Mouse (Mus musculus) regulatory T cell (primary cell): Measurements from ENCODE around the gene Abcc12.

Experiments used
- in situ Hi-C: fragments of 300-600 bp; cut with MboI, MseI; formaldehyde crosslinking; loops from one replicate; pipeline ENCODE4 v1.15.1; 2025; ENCODE audit warnings: high pct_unique_total_duplicates

Abcc12 gene

GRCm38 (mm10) chr8:86580458-86580857 is at the start of gene Abcc12:
Abcc12 (minus strand) TSS chr8:86580686.
- in situ Hi-C loops = loop anchor here (5.0 kb wide), 1 partner anchor 893 kb away; no protein-coding TSS in a partner anchor

- in situ Hi-C loops = no loop called here
Observed at GRCm38 (mm10) chr8:86630212-86630611, 49.7 kb upstream of the Abcc12 start.

GRCm38 (mm10) chr8:86624915-86625314 is 44.4 kb upstream of the Abcc12 start:
- in situ Hi-C loops = loop anchor here (10.0 kb wide), 1 partner anchor 80 kb away; no protein-coding TSS in a partner anchor

GRCm38 (mm10) chr8:86623911-86624731 is 43.6 kb upstream of the Abcc12 start, which contains the start of gene Lonp2:
Lonp2 (plus strand) TSS chr8:86624043.
- in situ Hi-C loops = loop anchor here (10.0 kb wide), 1 partner anchor 81 kb away; no protein-coding TSS in a partner anchor

DNA sequence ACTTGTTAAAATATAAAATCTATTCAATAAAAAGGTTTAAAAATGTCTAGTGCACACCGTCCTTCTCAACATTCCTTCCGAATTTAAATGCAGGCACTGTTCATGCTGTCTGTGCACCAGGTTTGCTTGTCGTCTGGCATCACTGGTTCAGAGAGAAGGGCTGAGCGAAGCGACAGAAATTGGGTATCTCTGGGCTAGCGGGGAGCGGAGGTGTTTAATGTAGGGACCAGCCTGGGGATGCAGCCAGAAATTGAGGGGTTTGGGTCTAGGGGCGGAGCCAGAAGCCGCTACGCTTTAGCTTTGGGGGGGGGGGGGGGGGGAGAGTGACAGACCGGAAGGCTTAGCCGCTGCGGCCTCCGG is 43.0 kb upstream of the Abcc12 start:
- in situ Hi-C loops = loop anchor here (10.0 kb wide), 1 partner anchor 81 kb away; no protein-coding TSS in a partner anchor

GRCm38 (mm10) chr8:86617759-86618387 is 37.4 kb upstream of the Abcc12 start:
- in situ Hi-C loops = no loop called here

DNA sequence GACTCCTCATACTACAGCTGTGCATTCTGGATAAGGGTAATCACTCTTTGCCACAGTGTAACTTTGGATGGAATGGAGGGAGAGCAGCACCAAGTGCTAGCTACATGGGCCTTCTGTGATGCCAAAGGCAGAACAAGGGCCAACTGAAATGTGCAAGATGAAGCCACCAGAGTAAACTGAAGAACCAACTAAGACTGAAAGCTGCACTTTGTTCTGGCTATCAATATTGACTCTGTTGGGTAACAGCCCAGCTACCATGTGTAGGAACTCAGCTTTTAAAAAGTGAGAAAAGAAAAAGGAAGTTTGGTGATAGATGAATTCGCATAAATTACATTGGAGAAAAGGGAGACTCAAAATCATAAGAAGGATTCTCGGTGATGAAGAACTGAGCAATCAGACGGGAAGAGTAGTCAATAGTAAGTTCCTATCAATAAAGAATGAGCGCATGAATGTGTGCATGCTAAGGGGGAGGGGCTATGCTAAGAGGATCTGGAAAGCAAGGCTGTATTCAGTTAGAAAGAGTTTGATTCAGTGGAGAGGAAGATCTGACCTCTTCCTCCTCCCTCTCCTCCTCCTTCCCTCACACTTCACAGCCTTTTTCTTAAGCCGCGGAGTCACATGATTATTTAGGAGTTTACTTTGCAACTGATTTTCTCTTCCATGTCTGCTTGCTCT is 34.7 kb upstream of the Abcc12 start:
- in situ Hi-C loops = no loop called here

DNA sequence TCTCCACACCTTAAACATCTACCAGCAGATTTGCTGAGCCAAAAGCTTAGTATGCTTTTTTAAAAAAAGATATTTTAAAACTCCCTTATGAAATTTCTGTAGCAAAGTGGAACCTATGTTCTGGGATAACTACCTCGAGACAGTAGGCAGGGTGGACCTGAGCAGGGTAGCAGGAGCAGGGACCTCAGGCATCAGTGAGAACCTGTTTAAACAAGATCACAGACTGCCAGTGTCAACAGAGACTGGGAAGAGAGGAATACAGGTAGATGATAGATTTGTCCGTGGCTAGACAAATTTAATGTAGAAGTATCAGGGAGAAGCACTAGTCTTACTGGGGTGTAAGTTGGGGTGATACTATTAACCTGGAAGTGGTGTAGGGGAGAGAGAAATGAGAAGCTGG is 33.3 kb upstream of the Abcc12 start:
- in situ Hi-C loops = no loop called here

GRCm38 (mm10) chr8:86604676-86605075 is 24.2 kb upstream of the Abcc12 start:
- in situ Hi-C loops = no loop called here

DNA sequence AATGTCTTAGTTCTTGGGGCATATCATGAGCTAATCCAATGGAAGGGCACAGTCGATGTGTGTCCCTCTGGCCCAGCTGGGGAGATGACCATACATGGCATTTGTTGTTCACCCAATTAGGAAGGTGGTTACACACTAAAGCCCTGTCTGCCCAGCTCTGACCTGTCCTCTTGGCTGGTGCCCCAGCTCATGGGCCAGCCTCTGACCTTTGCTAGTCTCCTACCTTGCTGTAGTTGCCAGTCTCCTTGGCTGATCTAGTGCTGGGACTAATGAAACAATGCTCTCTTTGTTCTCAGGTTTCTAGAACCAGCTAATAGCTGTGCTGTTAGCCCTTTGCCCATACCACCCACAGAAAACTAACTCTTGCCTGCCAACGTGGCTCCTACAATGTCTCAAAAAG is 22.7 kb upstream of the Abcc12 start:
- in situ Hi-C loops = no loop called here

GRCm38 (mm10) chr8:86600311-86600710 is 19.8 kb upstream of the Abcc12 start:
- in situ Hi-C loops = no loop called here

DNA sequence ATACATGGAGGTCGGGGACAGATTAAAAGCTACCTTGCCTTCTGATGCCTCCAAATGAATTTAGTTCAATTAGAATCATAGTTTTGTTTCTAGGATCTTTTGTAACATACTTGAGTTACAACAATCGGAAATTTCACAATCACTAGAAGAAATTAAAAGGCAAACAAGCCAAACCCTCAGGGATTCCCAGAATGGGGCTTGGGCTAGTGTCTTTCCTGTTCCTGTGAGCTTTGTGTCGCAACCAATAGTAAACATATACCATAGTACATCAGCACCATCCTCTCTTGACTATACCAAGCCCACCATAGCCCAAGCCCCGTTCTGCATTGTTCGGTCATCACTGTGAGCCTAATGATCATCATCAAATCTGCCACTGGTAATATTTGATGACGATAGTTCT is 18.8 kb upstream of the Abcc12 start:
- in situ Hi-C loops = no loop called here

DNA sequence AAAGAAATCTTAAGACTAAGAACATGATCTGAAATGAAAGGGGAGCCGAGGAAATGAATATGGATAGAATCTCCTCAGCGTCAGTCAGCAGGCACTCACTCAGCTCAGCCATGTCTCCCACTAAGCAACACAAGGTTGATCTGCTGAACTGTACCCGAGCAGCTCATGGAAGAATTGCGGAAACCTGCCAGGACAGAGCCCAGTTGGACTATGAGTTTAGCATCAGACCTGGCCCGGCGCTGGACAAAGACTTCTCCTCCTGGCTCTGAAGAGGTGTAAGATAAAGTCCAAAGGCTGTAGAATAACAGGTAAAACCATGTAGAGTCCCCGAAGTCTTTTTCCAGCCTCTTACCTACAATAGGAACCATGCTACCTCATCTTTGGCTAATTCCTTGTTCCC is 17.2 kb upstream of the Abcc12 start:
- in situ Hi-C loops = no loop called here

GRCm38 (mm10) chr8:86595671-86596070 is 15.2 kb upstream of the Abcc12 start:
- in situ Hi-C loops = no loop called here

DNA sequence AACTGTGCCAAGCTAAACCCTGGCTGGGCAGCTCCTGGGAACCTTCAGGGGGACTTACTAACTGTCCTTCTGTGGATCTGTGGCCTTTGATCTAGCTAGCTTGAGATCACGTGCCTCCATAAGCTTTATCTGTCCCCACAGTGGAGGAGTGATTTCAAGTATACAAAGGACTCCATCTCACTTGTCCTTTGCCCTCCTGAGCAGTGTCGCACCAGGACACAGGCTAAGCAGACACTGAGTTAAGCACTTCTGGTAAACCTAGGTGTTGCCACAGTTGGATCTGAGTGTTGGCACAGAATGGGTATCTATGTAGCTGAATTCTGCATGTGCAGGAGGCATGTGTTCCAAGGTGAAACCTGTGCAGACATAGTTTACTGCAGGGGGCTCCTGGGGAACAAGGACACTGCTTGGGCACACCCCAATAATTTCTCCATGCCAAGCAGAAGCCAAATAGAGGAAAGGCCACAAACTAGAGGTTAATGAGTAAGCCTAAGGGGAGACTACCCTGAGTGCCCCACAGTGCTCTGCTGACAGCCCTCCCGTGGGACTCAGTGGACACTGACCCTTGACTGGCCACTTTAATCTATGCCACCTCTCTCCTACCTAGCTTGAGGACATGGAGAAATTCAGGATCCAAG is 13.8 kb upstream of the Abcc12 start:
- in situ Hi-C loops = no loop called here

- in situ Hi-C loops = no loop called here
Observed at GRCm38 (mm10) chr8:86593099-86593498, 12.6 kb upstream of the Abcc12 start.

DNA sequence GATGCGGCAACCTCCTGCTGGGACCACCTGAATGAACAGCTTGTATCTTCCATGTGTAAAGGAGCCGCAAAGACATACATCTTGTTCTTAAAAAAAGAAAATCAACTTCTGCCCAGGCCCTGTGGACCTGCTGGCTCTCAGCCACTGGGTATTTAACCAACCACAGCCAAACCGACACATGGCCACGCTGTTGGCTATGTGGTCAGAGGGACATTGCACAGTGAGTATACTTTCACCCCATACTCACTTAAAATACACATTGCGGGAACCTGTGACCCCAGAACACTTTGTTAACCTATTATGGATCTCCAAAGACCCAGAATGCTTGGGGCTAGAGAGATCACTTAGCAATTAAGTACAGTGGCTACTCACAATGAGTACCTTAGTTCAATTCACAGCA is 7.9 kb upstream of the Abcc12 start:
- in situ Hi-C loops = loop anchor here (5.0 kb wide), 1 partner anchor 319 kb away; no protein-coding TSS in a partner anchor

DNA sequence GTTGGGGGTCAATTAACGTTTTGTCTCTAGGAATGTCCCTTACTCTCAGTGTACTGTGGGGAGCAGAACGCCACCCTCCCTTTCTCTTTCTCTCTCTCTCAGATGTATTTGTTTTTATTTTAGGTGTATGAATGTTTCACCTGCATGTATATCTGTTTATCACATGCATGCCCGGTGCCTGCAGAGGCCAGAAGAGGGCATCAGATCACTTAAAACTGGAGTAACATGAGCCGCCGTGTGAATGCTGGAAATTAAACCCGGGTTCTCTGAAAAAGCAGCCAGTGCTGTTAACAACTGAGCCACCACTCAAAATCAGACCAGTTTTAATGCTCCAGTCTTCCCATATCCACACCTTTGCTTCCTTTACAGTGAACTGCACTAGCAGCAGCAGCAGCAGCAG is 6.2 kb upstream of the Abcc12 start:
- in situ Hi-C loops = loop anchor here (5.0 kb wide), 1 partner anchor 321 kb away; no protein-coding TSS in a partner anchor

DNA sequence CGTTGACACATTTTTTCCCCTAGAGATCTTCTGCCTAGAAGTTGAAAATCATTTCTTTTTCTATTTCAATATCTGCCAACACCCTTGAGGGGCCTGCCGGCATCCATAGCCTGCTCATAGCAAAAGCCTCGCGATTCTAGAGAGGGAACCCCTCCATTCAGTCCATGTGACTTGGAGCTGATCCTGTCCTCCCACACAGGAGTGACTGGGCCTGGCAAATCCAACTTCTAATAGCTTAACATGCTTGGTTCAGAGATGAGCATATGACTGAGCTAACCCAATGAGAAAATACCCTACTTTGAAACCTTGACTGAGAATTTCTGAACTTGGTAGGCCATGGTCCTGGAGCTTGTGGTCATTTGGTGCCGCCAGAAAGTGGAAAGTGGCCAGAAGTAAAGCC is 5.6 kb upstream of the Abcc12 start:
- in situ Hi-C loops = loop anchor here (5.0 kb wide), 1 partner anchor 321 kb away; no protein-coding TSS in a partner anchor

GRCm38 (mm10) chr8:86585532-86585931 is 5.0 kb upstream of the Abcc12 start:
- in situ Hi-C loops = loop anchor here (5.0 kb wide), 1 partner anchor 322 kb away; no protein-coding TSS in a partner anchor

- in situ Hi-C loops = loop anchor here (5.0 kb wide), 1 partner anchor 322 kb away; no protein-coding TSS in a partner anchor
Observed at GRCm38 (mm10) chr8:86585118-86585517, 4.6 kb upstream of the Abcc12 start.
